Mouse (Mus musculus) testis, postnatal 10 days (tissue): ENCODE measurements around the gene Plcd3.

ENCODE experiments used
- DNase-seq: peaks from one replicate; pipeline ENCODE4 v3.0.0; 2021; ENCODE audit warnings: low spot score

The Plcd3 gene

GRCm38 (mm10) chr11:103098531-103099190, 2.8 kb downstream of the Plcd3 start:
- DNase-seq = peak; percentile 78

GRCm38 (mm10) chr11:103096979-103097894, 4.2 kb downstream of the Plcd3 start:
- peak; percentile 51 for DNase-seq

GRCm38 (mm10) chr11:103095801-103096200, 5.7 kb downstream of the Plcd3 start:
- DNase-seq = no peak

- no peak for DNase-seq
Observed at GRCm38 (mm10) chr11:103095107-103095670, 6.3 kb downstream of the Plcd3 start.

GRCm38 (mm10) chr11:103093862-103094833, 7.3 kb downstream of the Plcd3 start:
- no peak for DNase-seq

- no peak for DNase-seq
Observed at GRCm38 (mm10) chr11:103093306-103093705, 8.2 kb downstream of the Plcd3 start.

GRCm38 (mm10) chr11:103081631-103082030, 19.8 kb downstream of the Plcd3 start:
- no peak for DNase-seq

GRCm38 (mm10) chr11:103080323-103081091, 21.0 kb downstream of the Plcd3 start:
- DNase-seq = no peak

GRCm38 (mm10) chr11:103078131-103078530, 23.3 kb downstream of the Plcd3 start:
- DNase-seq = no peak

GRCm38 (mm10) chr11:103076581-103076980, 24.9 kb downstream of the Plcd3 start:
- DNase-seq = no peak

GRCm38 (mm10) chr11:103076010-103076409, 25.4 kb downstream of the Plcd3 start:
- no peak for DNase-seq

GRCm38 (mm10) chr11:103074796-103075323, 26.6 kb downstream of the Plcd3 start:
- no peak for DNase-seq

- DNase-seq = no peak
Observed at GRCm38 (mm10) chr11:103074121-103074650, 27.3 kb downstream of the Plcd3 start.

- no peak for DNase-seq
Observed at GRCm38 (mm10) chr11:103073671-103074070, 27.8 kb downstream of the Plcd3 start.

GRCm38 (mm10) chr11:103070322-103070880, 31.1 kb downstream of the Plcd3 start:
- peak; percentile 41 for DNase-seq

- DNase-seq = peak; percentile 38
Observed at GRCm38 (mm10) chr11:103069731-103070130, 31.7 kb downstream of the Plcd3 start.

- DNase-seq = peak; percentile 37
Observed at GRCm38 (mm10) chr11:103068884-103069283, 32.6 kb downstream of the Plcd3 start.

- DNase-seq = peak; percentile 37
Observed at GRCm38 (mm10) chr11:103068272-103068671, 33.2 kb downstream of the Plcd3 start.

- peak; percentile 66 for DNase-seq
Observed at GRCm38 (mm10) chr11:103067457-103068001, 33.9 kb downstream of the Plcd3 start.

GRCm38 (mm10) chr11:103067051-103067361, 34.5 kb downstream of the Plcd3 start:
- DNase-seq = peak; percentile 40
